Mouse (Mus musculus): ENCODE results near the gene Cdh4. TPM values are rescaled to one million over a fixed set of nuclear protein-coding genes. Genes with fewer than 3 reads are reported as not detected.

Cdh4 gene
- polyA plus RNA-seq, 1 experiment, result 3.2 TPM

DNA sequence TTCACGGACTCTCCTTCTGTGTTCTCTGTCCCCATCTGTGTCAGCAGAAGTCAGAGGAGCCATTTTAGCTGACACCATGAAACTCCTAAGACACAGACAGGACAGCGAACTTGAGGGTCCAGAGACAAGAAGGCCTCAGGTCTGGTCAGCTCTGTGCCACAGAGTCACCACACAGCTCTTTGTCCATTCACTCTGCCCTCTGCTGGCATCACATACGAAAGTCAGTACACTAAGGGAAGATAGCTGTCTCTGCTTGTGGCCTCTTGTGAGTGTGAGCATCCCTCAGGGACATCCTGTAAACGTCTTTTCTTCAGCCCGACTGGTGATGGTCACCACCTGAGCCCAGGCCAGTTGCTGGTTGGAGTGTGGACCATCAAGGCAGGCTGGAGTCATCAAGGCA is 422.9 kb downstream of the Cdh4 start:
- H3K27ac ChIP-seq (ENCODE audit: insufficient read depth, low read length), result no peak overlapping the region
- H3K4me1 ChIP-seq (ENCODE audit: control insufficient read depth, insufficient read depth, low read length), result no peaks in the 10 kb centered on the region
- no peak overlapping the region for H3K4me3 ChIP-seq (ENCODE audit: insufficient read depth, low read length)
- TF ChIP-seq CTCF (IDR thresholded peaks at IDR 0.05; ENCODE audit: borderline replicate concordance, insufficient read depth, low read length) (peak; percentile 13; the same call in 1 of the 2 replicates), POLR2A (IDR thresholded peaks at IDR 0.05; ENCODE audit: low read depth, low read length) (no peak)

GRCm38 (mm10) chr2:179867669-179868068 is 425.4 kb downstream of the Cdh4 start:
- TF ChIP-seq POLR2A (IDR thresholded peaks at IDR 0.05; ENCODE audit: low read depth, low read length) (no peak), CTCF (IDR thresholded peaks at IDR 0.05; ENCODE audit: borderline replicate concordance, insufficient read depth, low read length) (no peak)

GRCm38 (mm10) chr2:179869871-179870270 is 427.6 kb downstream of the Cdh4 start:
- no peak overlapping the region for H3K4me3 ChIP-seq (ENCODE audit: insufficient read depth, low read length)
- no peaks in the 10 kb centered on the region for H3K4me1 ChIP-seq (ENCODE audit: control insufficient read depth, insufficient read depth, low read length)
- TF ChIP-seq POLR2A (IDR thresholded peaks at IDR 0.05; ENCODE audit: low read depth, low read length), result no peak
- no peak for TF ChIP-seq CTCF (IDR thresholded peaks at IDR 0.05; ENCODE audit: borderline replicate concordance, insufficient read depth, low read length)
- H3K27ac ChIP-seq (ENCODE audit: insufficient read depth, low read length), result no peak overlapping the region

More at GRCm38 (mm10) chr2:179867669-179868068, 425.4 kb downstream of the Cdh4 start:
- H3K27ac ChIP-seq (ENCODE audit: insufficient read depth, low read length), result no peak overlapping the region
- no peaks in the 10 kb centered on the region for H3K4me1 ChIP-seq (ENCODE audit: control insufficient read depth, insufficient read depth, low read length)
- no peak overlapping the region for H3K4me3 ChIP-seq (ENCODE audit: insufficient read depth, low read length)

GRCm38 (mm10) chr2:179872724-179873123 is 430.5 kb downstream of the Cdh4 start:
- H3K27ac ChIP-seq (ENCODE audit: insufficient read depth, low read length), result no peak overlapping the region
- peak; percentile 90; the same call in 1 of the 2 replicates for TF ChIP-seq CTCF (IDR thresholded peaks at IDR 0.05; ENCODE audit: borderline replicate concordance, insufficient read depth, low read length)
- TF ChIP-seq POLR2A (IDR thresholded peaks at IDR 0.05; ENCODE audit: low read depth, low read length), result no peak
- no peak overlapping the region for H3K4me3 ChIP-seq (ENCODE audit: insufficient read depth, low read length)
- H3K4me1 ChIP-seq (ENCODE audit: control insufficient read depth, insufficient read depth, low read length), result no peaks in the 10 kb centered on the region

- no peak overlapping the region for H3K27ac ChIP-seq (ENCODE audit: insufficient read depth, low read length)
These were observed 431.1 kb downstream of the Cdh4 start for GRCm38 (mm10) chr2:179873315-179873714.

GRCm38 (mm10) chr2:179875147-179875546 is 432.9 kb downstream of the Cdh4 start:
- H3K4me1 ChIP-seq (ENCODE audit: control insufficient read depth, insufficient read depth, low read length), result no peaks in the 10 kb centered on the region
- TF ChIP-seq CTCF (IDR thresholded peaks at IDR 0.05; ENCODE audit: borderline replicate concordance, insufficient read depth, low read length), result peak; percentile 65; the same call in 1 of the 2 replicates
- no peak for TF ChIP-seq POLR2A (IDR thresholded peaks at IDR 0.05; ENCODE audit: low read depth, low read length)
- no peak overlapping the region for H3K4me3 ChIP-seq (ENCODE audit: insufficient read depth, low read length)
- no peak overlapping the region for H3K27ac ChIP-seq (ENCODE audit: insufficient read depth, low read length)

More at GRCm38 (mm10) chr2:179873315-179873714, 431.1 kb downstream of the Cdh4 start:
- Histone ChIP-seq H3K4me3 (ENCODE audit: insufficient read depth, low read length) (no peak overlapping the region), H3K4me1 (ENCODE audit: control insufficient read depth, insufficient read depth, low read length) (no peaks in the 10 kb centered on the region)
- no peak for TF ChIP-seq POLR2A (IDR thresholded peaks at IDR 0.05; ENCODE audit: low read depth, low read length)
- 0 out of 2 replicates have a peak, but pooled peaks have one; percentile 42 for TF ChIP-seq CTCF (IDR thresholded peaks at IDR 0.05; ENCODE audit: borderline replicate concordance, insufficient read depth, low read length)

- H3K27ac ChIP-seq (ENCODE audit: insufficient read depth, low read length), result no peak overlapping the region
- no peak overlapping the region for H3K4me3 ChIP-seq (ENCODE audit: insufficient read depth, low read length)
- no peaks in the 10 kb centered on the region for H3K4me1 ChIP-seq (ENCODE audit: control insufficient read depth, insufficient read depth, low read length)
- no peak for TF ChIP-seq POLR2A (IDR thresholded peaks at IDR 0.05; ENCODE audit: low read depth, low read length)
- TF ChIP-seq CTCF (IDR thresholded peaks at IDR 0.05; ENCODE audit: borderline replicate concordance, insufficient read depth, low read length), result peak; percentile 37; the same call in 1 of the 2 replicates
These were observed 435.5 kb downstream of the Cdh4 start for GRCm38 (mm10) chr2:179877551-179878215.

GRCm38 (mm10) chr2:179884561-179884960 is 442.3 kb downstream of the Cdh4 start:
- no peak overlapping the region for H3K4me3 ChIP-seq (ENCODE audit: insufficient read depth, low read length)
- TF ChIP-seq CTCF (IDR thresholded peaks at IDR 0.05; ENCODE audit: borderline replicate concordance, insufficient read depth, low read length) (no peak), POLR2A (IDR thresholded peaks at IDR 0.05; ENCODE audit: low read depth, low read length) (no peak)
- H3K4me1 ChIP-seq (ENCODE audit: control insufficient read depth, insufficient read depth, low read length), result no peaks in the 10 kb centered on the region
- H3K27ac ChIP-seq (ENCODE audit: insufficient read depth, low read length), result no peak overlapping the region

DNA sequence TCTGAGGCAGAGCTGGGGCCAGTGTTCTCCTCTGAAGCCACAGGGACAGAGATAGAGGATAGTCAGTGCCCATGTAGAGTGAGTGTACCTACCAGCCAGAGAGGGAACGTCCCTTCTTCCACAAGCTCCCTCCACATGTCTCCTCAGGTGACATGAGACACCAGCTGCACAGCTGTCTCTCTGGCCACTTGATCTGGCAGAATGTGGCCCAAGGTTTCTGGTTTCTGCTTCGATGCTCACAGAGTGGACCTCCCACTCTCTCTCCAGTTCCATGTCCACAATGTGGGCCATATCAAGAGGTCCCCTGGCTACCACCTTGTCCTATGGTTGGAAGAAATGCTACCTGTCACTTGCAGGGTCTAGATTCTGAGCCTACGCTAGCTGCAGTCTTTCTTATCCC is 448.8 kb downstream of the Cdh4 start:
- Histone ChIP-seq H3K4me3 (ENCODE audit: insufficient read depth, low read length) (no peak overlapping the region), H3K27ac (ENCODE audit: insufficient read depth, low read length) (no peak overlapping the region), H3K4me1 (ENCODE audit: control insufficient read depth, insufficient read depth, low read length) (no peaks in the 10 kb centered on the region)
- TF ChIP-seq POLR2A (IDR thresholded peaks at IDR 0.05; ENCODE audit: low read depth, low read length), result no peak
- no peak for TF ChIP-seq CTCF (IDR thresholded peaks at IDR 0.05; ENCODE audit: borderline replicate concordance, insufficient read depth, low read length)

DNA sequence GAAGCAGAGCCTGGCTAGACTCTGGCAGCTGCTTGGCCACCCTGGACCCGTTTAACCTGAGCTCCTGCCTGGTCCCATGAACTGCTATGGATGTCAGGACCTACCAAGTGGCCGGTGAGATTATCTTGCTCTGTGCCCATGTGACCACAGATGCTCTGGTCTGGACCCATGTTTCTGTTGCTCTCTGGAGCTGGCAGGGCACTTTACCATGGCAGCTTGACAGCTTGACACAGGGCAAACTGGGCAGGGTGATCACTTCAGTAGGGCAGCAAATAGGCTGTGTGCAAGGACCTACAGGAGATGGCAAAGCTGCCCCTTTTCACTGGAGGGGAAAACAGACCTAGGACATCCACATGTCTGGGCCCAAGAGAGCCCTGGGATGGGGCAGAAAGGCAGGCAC is 454.7 kb downstream of the Cdh4 start:
- Histone ChIP-seq H3K4me3 (ENCODE audit: insufficient read depth, low read length) (no peak overlapping the region), H3K4me1 (ENCODE audit: control insufficient read depth, insufficient read depth, low read length) (no peaks in the 10 kb centered on the region), H3K27ac (ENCODE audit: insufficient read depth, low read length) (no peak overlapping the region)
- TF ChIP-seq CTCF (IDR thresholded peaks at IDR 0.05; ENCODE audit: borderline replicate concordance, insufficient read depth, low read length) (no peak), POLR2A (IDR thresholded peaks at IDR 0.05; ENCODE audit: low read depth, low read length) (no peak)

Measured in embryonic fibroblast, embryonic 13.5 days (primary cell).